12 mouse cellular contexts compared by ENCODE assay signal in genomic region chr3:56270241-56270830, GRCm38 (mm10).
A peak's percentile ranks its signal among the peaks of the same experiment; 100 is the strongest.
DNase-seq lines count a peak whose midpoint lies in the region; ATAC-seq and TF ChIP-seq lines count a peak whose summit lies in the region.
"Had no signal": no experiment of that assay in that cellular context is flagged by ENCODE, and none has a peak within 500 bp of the region (broad histone marks: within the 10 kb centered on the region; RNA-seq: fewer than 3 reads in every experiment).

No protein-coding gene starts in this region.

- no peak overlapping the region for H3K4me3 ChIP-seq in heart, embryonic 12.5 days
- no peak overlapping the region for H3K4me3 ChIP-seq in lung, postnatal 0 days (ENCODE audit: low read depth, low read length)
- H3K4me3 ChIP-seq in forebrain, embryonic 13.5 days, result no peak overlapping the region
- H3K4me3 ChIP-seq: forebrain, embryonic 10.5 days; heart, embryonic 15.5 days; liver, embryonic 13.5 days; midbrain, embryonic 13.5 days had no signal

- DNase-seq in heart, adult 11 months, result peak; percentile 91
- peak; percentile 9 for DNase-seq in lung, postnatal 0 days (ENCODE audit: low spot score)
- DNase-seq in lung, postnatal 25 days (ENCODE audit: low spot score), result no peak
- DNase-seq in adrenal gland, postnatal 14 days, result peak; percentile 6
- DNase-seq in kidney, postnatal 36 days, result peak; percentile 4 to 11
- no peak for DNase-seq in embryo, embryonic 9.5 days (ENCODE audit: extremely low spot score)
- DNase-seq: liver, embryonic 13.5 days had no signal

- H3K27ac ChIP-seq in heart, embryonic 12.5 days (ENCODE audit: poor library complexity, severe bottlenecking), result no peak overlapping the region
- H3K27ac ChIP-seq in lung, postnatal 0 days (ENCODE audit: low read length), result no peak overlapping the region
- H3K27ac ChIP-seq in forebrain, embryonic 13.5 days, result no peak overlapping the region
- H3K27ac ChIP-seq: forebrain, embryonic 10.5 days; heart, embryonic 15.5 days; liver, embryonic 13.5 days; midbrain, embryonic 13.5 days had no signal

- no peak overlapping the region for H3K4me2 ChIP-seq in heart, embryonic 12.5 days
- H3K4me2 ChIP-seq in lung, postnatal 0 days (replicated peaks; ENCODE audit: low read depth, low read length), result no peak overlapping the region
- no peak overlapping the region for H3K4me2 ChIP-seq in forebrain, embryonic 13.5 days
- H3K4me2 ChIP-seq: heart, embryonic 15.5 days; liver, embryonic 13.5 days; midbrain, embryonic 13.5 days had no signal

- H3K9me3 ChIP-seq in heart, embryonic 12.5 days (replicated peaks), result no peaks in the 10 kb centered on the region
- no peaks in the 10 kb centered on the region for H3K9me3 ChIP-seq in lung, postnatal 0 days (ENCODE audit: low read length)
- no peaks in the 10 kb centered on the region for H3K9me3 ChIP-seq in forebrain, embryonic 13.5 days (replicated peaks)
- H3K9me3 ChIP-seq: forebrain, embryonic 10.5 days; heart, embryonic 15.5 days; liver, embryonic 13.5 days; midbrain, embryonic 13.5 days had no signal

- peak; percentile 25; the same call in 1 of the 2 replicates for TF ChIP-seq EP300 in lung, postnatal 0 days (IDR thresholded peaks at IDR 0.05)

- no peaks in the 10 kb centered on the region for H3K27me3 ChIP-seq in heart, embryonic 12.5 days (replicated peaks)
- no peaks in the 10 kb centered on the region for H3K27me3 ChIP-seq in lung, postnatal 0 days (replicated peaks; ENCODE audit: insufficient read depth, low read length)
- H3K27me3 ChIP-seq in forebrain, embryonic 13.5 days, result no peaks in the 10 kb centered on the region
- H3K27me3 ChIP-seq: heart, embryonic 15.5 days; liver, embryonic 13.5 days; midbrain, embryonic 13.5 days had no signal

- no peaks in the 10 kb centered on the region for H3K36me3 ChIP-seq in heart, embryonic 12.5 days
- H3K36me3 ChIP-seq in lung, postnatal 0 days (ENCODE audit: insufficient read depth, low read length), result no peaks in the 10 kb centered on the region
- H3K36me3 ChIP-seq in forebrain, embryonic 13.5 days (ENCODE audit: poor library complexity, severe bottlenecking), result no peaks in the 10 kb centered on the region
- H3K36me3 ChIP-seq: forebrain, embryonic 10.5 days; heart, embryonic 15.5 days; liver, embryonic 13.5 days; midbrain, embryonic 13.5 days had no signal

- WGBS in heart, embryonic 12.5 days, result 53% methylated on average over 6 of the region's 6 CpGs
- 40% methylated on average over 6 of the region's 6 CpGs for WGBS in lung, postnatal 0 days
- WGBS in forebrain, embryonic 13.5 days, result 89% methylated on average over 6 of the region's 6 CpGs

- TF ChIP-seq CTCF in lung, postnatal 0 days (IDR thresholded peaks at IDR 0.05), result no peak

- ATAC-seq in heart, embryonic 12.5 days (ENCODE audit: insufficient number of reproducible peaks, low FRiP score), result no peak
- peak; percentile 49 for ATAC-seq in lung, postnatal 0 days
- no peak for ATAC-seq in forebrain, embryonic 13.5 days
- ATAC-seq: midbrain, embryonic 13.5 days had no signal

- no peak overlapping the region for H3K9ac ChIP-seq in heart, embryonic 12.5 days
- H3K9ac ChIP-seq in lung, postnatal 0 days (replicated peaks; ENCODE audit: low read depth), result no peak overlapping the region
- no peak overlapping the region for H3K9ac ChIP-seq in forebrain, embryonic 13.5 days
- H3K9ac ChIP-seq: heart, embryonic 15.5 days; liver, embryonic 13.5 days; midbrain, embryonic 13.5 days had no signal

- no peaks in the 10 kb centered on the region for H3K4me1 ChIP-seq in heart, embryonic 12.5 days (replicated peaks)
- H3K4me1 ChIP-seq in lung, postnatal 0 days (ENCODE audit: insufficient read depth, low read depth, low read length), result no peaks in the 10 kb centered on the region
- H3K4me1 ChIP-seq in forebrain, embryonic 13.5 days, result no peaks in the 10 kb centered on the region
- H3K4me1 ChIP-seq: forebrain, embryonic 10.5 days; liver, embryonic 13.5 days; midbrain, embryonic 13.5 days had no signal

Comparison
In these comparisons a context has a peak if more than half of its experiments do, and no peak if none do; other contexts are left out.
1. DNase-seq: peak in heart, adult 11 months (single experiment), lung, postnatal 0 days (single experiment), adrenal gland, postnatal 14 days (single experiment) and kidney, postnatal 36 days (2 of 2); none in lung, postnatal 25 days (single experiment) and embryo, embryonic 9.5 days (single experiment).